Mouse (Mus musculus) liver, postnatal 0 days (tissue): Measurements from ENCODE around the gene Khk. TPM values are rescaled to one million over a fixed set of nuclear protein-coding genes. Genes with fewer than 3 reads are reported as not detected.

Source experiments
- ATAC-seq: fragments of 200-750 bp; cut with Nextera tagmentation; 2 replicates; pipeline ENCODE4 v1.8.0; 2017; ENCODE audit warnings: mild to moderate bottlenecking, moderate library complexity
- DNase-seq: peaks from one replicate; pipeline ENCODE4 v3.0.0-alpha.2; 2016
- H3K27ac ChIP-seq: fragments of 300-500 bp; sonication (generic); 2 replicates; pipeline ENCODE4 v1.5.1; 2014; ENCODE audit warnings: antibody characterized with exemption, moderate library complexity, mild to moderate bottlenecking, low read depth
- H3K27me3 ChIP-seq: fragments of 300-500 bp; sonication (generic); 2 replicates; pipeline ENCODE4 v1.6.1; 2014; ENCODE audit warnings: low read length, control low read depth, mixed read lengths; ENCODE audit not compliant: insufficient read depth
- H3K36me3 ChIP-seq: fragments of 300-500 bp; sonication (generic); replicated peaks from 2 replicates; pipeline ENCODE4 v1.6.1; 2014; ENCODE audit warnings: mild to moderate bottlenecking, control low read depth, low read length, moderate library complexity, mixed read lengths; ENCODE audit not compliant: insufficient read depth
- H3K4me1 ChIP-seq: fragments of 300-500 bp; sonication (generic); 2 replicates; pipeline ENCODE4 v1.6.1; 2014; ENCODE audit warnings: antibody characterized with exemption, mild to moderate bottlenecking, control low read depth; ENCODE audit not compliant: insufficient read depth
- H3K4me2 ChIP-seq: fragments of 300-500 bp; sonication (generic); 2 replicates; pipeline ENCODE4 v1.6.1; 2014; ENCODE audit warnings: low read depth, mild to moderate bottlenecking, low read length, moderate library complexity, mixed read lengths
- H3K4me3 ChIP-seq: fragments of 300-500 bp; sonication (generic); 2 replicates; pipeline ENCODE4 v1.5.1; 2014; ENCODE audit warnings: low read depth, low read length
- H3K9ac ChIP-seq: fragments of 300-500 bp; sonication (generic); replicated peaks from 2 replicates; pipeline ENCODE4 v1.6.1; 2014; ENCODE audit warnings: mild to moderate bottlenecking, moderate library complexity
- H3K9me3 ChIP-seq: fragments of 300-500 bp; sonication (generic); 2 replicates; pipeline ENCODE4 v1.6.1; 2016; ENCODE audit warnings: mild to moderate bottlenecking, control low read depth, low read length, mixed read lengths
- CTCF ChIP-seq: sonication (generic); IDR thresholded peaks from 2 replicates; pipeline ENCODE4 v1.5.1; 2016; ENCODE audit warnings: antibody characterized with exemption, low read depth
- EP300 ChIP-seq: IDR thresholded peaks from 2 replicates; pipeline ENCODE4 v1.6.1; 2016; ENCODE audit warnings: antibody characterized with exemption, low read depth, mild to moderate bottlenecking
- WGBS: fragments of 180-500 bp; shearing (Covaris S2); extraction: QIAGEN DNeasy Blood & Tissue Kit; methylation state at CpG from one replicate; pipeline ENCODE4 v1.1.7; 2014; ENCODE audit not compliant: insufficient replicate concordance; 5-methylcytosine and 5-hydroxymethylcytosine counted together
- polyA plus RNA-seq: library from polyadenylated mRNA; unstranded; fragments of >200 nt; fragmentation: Nextera tagmentation; extraction: Ambion mirVana; gene quantifications from 2 replicates; pipeline ENCODE4 v1.2.1, GENCODE M21; 2015

Khk gene
- polyA plus RNA-seq, 1 experiment from 2014 or later = 56.9 TPM

- H3K36me3 ChIP-seq = peaks cover 6% of the 10 kb centered on the region
- H3K27ac ChIP-seq = peak overlapping the region; percentile 93
- TF ChIP-seq CTCF = no peak
- DNase-seq = no peak
- H3K27me3 ChIP-seq = no peaks in the 10 kb centered on the region
- H3K9me3 ChIP-seq = no peaks in the 10 kb centered on the region
- peaks cover 86% of the 10 kb centered on the region for H3K4me1 ChIP-seq
- no peak overlapping the region for H3K4me2 ChIP-seq
- H3K9ac ChIP-seq = no peak overlapping the region
- ATAC-seq = no peak
- H3K4me3 ChIP-seq = no peak overlapping the region
These were observed 10.8 kb upstream of the Khk start for GRCm38 (mm10) chr5:30910481-30910880.

- peaks cover 81% of the 10 kb centered on the region for H3K4me1 ChIP-seq
- 60% methylated on average over 5 of the region's 5 CpGs for WGBS
- no peak overlapping the region for H3K9ac ChIP-seq
- H3K4me3 ChIP-seq = no peak overlapping the region
- ATAC-seq (no peak), DNase-seq (no peak)
- 0 out of 2 replicates have a peak, but pooled peaks cover under 1% of the 10 kb centered on the region for H3K36me3 ChIP-seq
- H3K4me2 ChIP-seq = no peak overlapping the region
- TF ChIP-seq CTCF = no peak
- no peak for TF ChIP-seq EP300
- no peaks in the 10 kb centered on the region for H3K27me3 ChIP-seq
- peak overlapping the region; percentile 83 for H3K27ac ChIP-seq
- no peaks in the 10 kb centered on the region for H3K9me3 ChIP-seq
These were observed 9.1 kb upstream of the Khk start for GRCm38 (mm10) chr5:30912156-30912555.

- Histone ChIP-seq H3K9me3 (no peaks in the 10 kb centered on the region), H3K9ac (peak within 1 kb of the TSS; percentile 64), H3K4me3 (peak within 1 kb of the TSS; percentile 48), H3K27ac (peak within 1 kb of the TSS; percentile 83), H3K27me3 (no peaks in the 10 kb centered on the region), H3K36me3 (0 out of 2 replicates have a peak, but pooled peaks cover 8% of the 10 kb centered on the region), H3K4me2 (peak within 1 kb of the TSS; percentile 69), H3K4me1 (peaks cover 78% of the 10 kb centered on the region)
- TF ChIP-seq CTCF (no peak), EP300 (no peak)
- 21% methylated on average over 11 of the region's 13 CpGs for WGBS
- peak; percentile 52 for DNase-seq
- peak; percentile 24 for ATAC-seq
These were observed 8.0 kb upstream of the Khk start, which contains the start of gene Emilin1 for GRCm38 (mm10) chr5:30913060-30913841. Gene Emilin1 (plus strand): TSS chr5:30913402.

GRCm38 (mm10) chr5:30914101-30914635, 7.1 kb upstream of the Khk start:
- TF ChIP-seq CTCF (no peak), EP300 (no peak)
- H3K27me3 ChIP-seq = no peaks in the 10 kb centered on the region
- DNase-seq (peak; percentile 17), ATAC-seq (no peak)
- 34% methylated on average over 7 of the region's 7 CpGs for WGBS
- H3K4me2 ChIP-seq = peak overlapping the region; percentile 69
- peaks cover 69% of the 10 kb centered on the region for H3K4me1 ChIP-seq
- H3K9ac ChIP-seq = peak overlapping the region; percentile 64
- H3K9me3 ChIP-seq = no peaks in the 10 kb centered on the region
- H3K36me3 ChIP-seq = peaks cover 8% of the 10 kb centered on the region; the same call in 1 of the 2 replicates
- H3K4me3 ChIP-seq = peak overlapping the region; percentile 48
- peak overlapping the region; percentile 83 for H3K27ac ChIP-seq

- peak; percentile 21 for DNase-seq
- Histone ChIP-seq H3K4me1 (peaks cover 63% of the 10 kb centered on the region), H3K4me3 (peak overlapping the region; percentile 48), H3K9me3 (no peaks in the 10 kb centered on the region), H3K27ac (peak overlapping the region; percentile 83), H3K9ac (peak overlapping the region; percentile 64), H3K36me3 (peaks cover 10% of the 10 kb centered on the region; the same call in 1 of the 2 replicates), H3K4me2 (peak overlapping the region; percentile 69), H3K27me3 (no peaks in the 10 kb centered on the region)
- WGBS = 31% methylated on average over 6 of the region's 6 CpGs
- TF ChIP-seq EP300 (no peak), CTCF (no peak)
- no peak for ATAC-seq
These were observed 6.4 kb upstream of the Khk start for GRCm38 (mm10) chr5:30914849-30915248.

GRCm38 (mm10) chr5:30915456-30915855, 5.8 kb upstream of the Khk start:
- Histone ChIP-seq H3K4me3 (peak overlapping the region; percentile 48), H3K36me3 (peaks cover 11% of the 10 kb centered on the region), H3K27me3 (no peaks in the 10 kb centered on the region), H3K4me1 (peaks cover 63% of the 10 kb centered on the region), H3K9ac (peak overlapping the region; percentile 64), H3K27ac (peak overlapping the region; percentile 83), H3K4me2 (peak overlapping the region; percentile 69), H3K9me3 (no peaks in the 10 kb centered on the region)
- ATAC-seq (peak; percentile 6; the same call in 1 of the 2 replicates), DNase-seq (no peak)
- TF ChIP-seq EP300 (no peak), CTCF (no peak)
- WGBS = 26% methylated on average over 9 of the region's 9 CpGs
